Mouse (Mus musculus) cerebellum, adult 2 months (tissue): ENCODE results near the gene Nemf.

Experiments used
- CTCF ChIP-seq: fragments of 200-500 bp; IDR thresholded peaks from 2 replicates; pipeline ENCODE4 v1.5.1; 2011; ENCODE audit warnings: low read depth, mild to moderate bottlenecking, control low read depth, low read length, moderate library complexity, borderline replicate concordance; ENCODE audit not compliant: insufficient read depth
- POLR2A ChIP-seq: fragments of 200-500 bp; IDR thresholded peaks from 2 replicates; pipeline ENCODE4 v1.6.1; 2011; ENCODE audit warnings: low read length, control low read depth, borderline replicate concordance; ENCODE audit not compliant: insufficient read depth

GRCm38 (mm10) chr12:69389273-69389938, 32.4 kb upstream of the Nemf start:
- TF ChIP-seq CTCF = no peak
- TF ChIP-seq POLR2A = no peak
